Mouse (Mus musculus) E14TG2a.4 (cell line): ENCODE measurements around the gene Arfip1.

Experiments
- CTCF ChIP-seq: conservative IDR thresholded peaks from 2 replicates; pipeline ENCODE4 v1.5.1; 2014; ENCODE audit warnings: low read length
- NANOG ChIP-seq: IDR thresholded peaks from 2 replicates; pipeline ENCODE4 v1.6.1; 2014; ENCODE audit warnings: borderline replicate concordance, low read length, mixed read lengths

- no peak for TF ChIP-seq NANOG
- no peak for TF ChIP-seq CTCF
Observed at GRCm38 (mm10) chr3:84569587-84569986, 12.8 kb downstream of the Arfip1 start.
